Mouse (Mus musculus) testis, adult 2 months (tissue): ENCODE measurements around the gene Tex14. TPM values are rescaled to one million over a fixed set of nuclear protein-coding genes. Genes with fewer than 3 reads are reported as not detected.
"Not testable (repeated sequence)": the region's sequence is repeated elsewhere in the genome, so short reads cannot be mapped to it uniquely, and the experiment has no call there.

ENCODE experiments used
- H3K27ac ChIP-seq: fragments of 200-500 bp; 2 replicates; pipeline ENCODE4 v1.5.1; 2012; ENCODE audit warnings: low read depth, low read length; ENCODE audit not compliant: control insufficient read depth, insufficient read depth
- H3K27me3 ChIP-seq: fragments of 200-500 bp; 2 replicates; pipeline ENCODE4 v1.6.1; 2012; ENCODE audit warnings: mild to moderate bottlenecking, low read length, moderate library complexity; ENCODE audit not compliant: control insufficient read depth, insufficient read depth
- H3K36me3 ChIP-seq: fragments of 200-500 bp; 2 replicates; pipeline ENCODE4 v1.6.1; 2012; ENCODE audit warnings: mild to moderate bottlenecking, low read length; ENCODE audit not compliant: control insufficient read depth, insufficient read depth
- H3K4me1 ChIP-seq: fragments of 200-500 bp; 2 replicates; pipeline ENCODE4 v1.6.1; 2012; ENCODE audit warnings: low read length; ENCODE audit not compliant: control insufficient read depth, insufficient read depth
- H3K4me3 ChIP-seq: fragments of 200-500 bp; 2 replicates; pipeline ENCODE4 v1.5.1; 2012; ENCODE audit warnings: low read depth, mild to moderate bottlenecking, low read length, moderate library complexity, mixed read lengths; ENCODE audit not compliant: control insufficient read depth
- CTCF ChIP-seq: fragments of 200-500 bp; IDR thresholded peaks from 2 replicates; pipeline ENCODE4 v1.5.1; 2012; ENCODE audit warnings: low read depth, mild to moderate bottlenecking, inconsistent platforms, low read length, moderate library complexity; ENCODE audit not compliant: control insufficient read depth, insufficient read depth, insufficient replicate concordance
- POLR2A ChIP-seq: fragments of 200-500 bp; IDR thresholded peaks from 2 replicates; pipeline ENCODE4 v1.6.1; 2012; ENCODE audit warnings: low read depth, mild to moderate bottlenecking, inconsistent platforms, low read length, moderate library complexity; ENCODE audit not compliant: control insufficient read depth
- polyA plus RNA-seq: library from polyadenylated mRNA; depleted of rRNA; stranded (reverse); fragments of >200 nt; gene quantifications from 2 replicates; pipeline ENCODE4 v1.2.3, GENCODE M21; 2012

Gene Tex14
- polyA plus RNA-seq, 1 experiment: 28.4 TPM

GRCm38 (mm10) chr11:87436326-87437232, 31.7 kb downstream of the Tex14 start:
- H3K4me3 ChIP-seq: no peak overlapping the region
- H3K27me3 ChIP-seq: no peaks in the 10 kb centered on the region
- TF ChIP-seq POLR2A (no peak), CTCF (no peak)
- H3K27ac ChIP-seq: no peak overlapping the region; the same call in 1 of the 2 replicates
- no peaks in the 10 kb centered on the region for H3K4me1 ChIP-seq
- no peaks in the 10 kb centered on the region for H3K36me3 ChIP-seq

DNA sequence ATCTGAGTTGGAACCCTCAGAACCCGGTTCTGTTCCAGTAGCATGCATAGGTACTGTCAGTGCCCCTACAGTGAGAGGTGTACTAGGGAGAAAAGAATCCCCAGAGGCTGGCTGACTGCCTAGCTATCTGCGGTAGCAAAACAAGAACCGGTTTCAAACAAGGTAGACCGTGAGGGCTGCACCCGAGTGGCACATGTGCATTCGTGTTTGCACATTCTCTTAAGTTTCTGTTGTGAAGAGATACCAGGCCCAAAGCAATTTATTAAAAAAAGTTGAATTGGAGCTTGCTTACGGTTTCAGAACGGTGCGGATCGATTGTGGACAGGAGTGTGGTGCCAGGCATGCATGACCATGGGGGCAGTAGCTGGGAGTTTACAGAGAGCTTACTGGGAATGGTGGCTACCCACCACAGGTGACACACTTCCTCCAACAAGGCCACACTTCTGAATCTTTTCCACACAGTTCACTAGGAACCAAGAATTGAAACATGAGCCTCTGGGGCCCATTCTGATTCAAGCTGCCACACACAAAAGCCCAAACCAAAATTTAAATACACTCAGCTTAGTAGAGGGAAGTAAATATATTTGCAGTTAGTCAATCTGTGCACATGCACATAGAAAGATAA, 35.0 kb downstream of the Tex14 start:
- Histone ChIP-seq H3K4me3 (no peak overlapping the region), H3K4me1 (peaks cover 5% of the 10 kb centered on the region), H3K27me3 (no peaks in the 10 kb centered on the region), H3K36me3 (no peaks in the 10 kb centered on the region), H3K27ac (no peak overlapping the region)
- TF ChIP-seq POLR2A (no peak), CTCF (no peak)

GRCm38 (mm10) chr11:87442643-87443372, 37.9 kb downstream of the Tex14 start:
- H3K27me3 ChIP-seq, H3K4me1 ChIP-seq, H3K36me3 ChIP-seq: not testable (repeated sequence)
- peak overlapping the region; percentile 84 for H3K4me3 ChIP-seq
- 0 out of 2 replicates have a peak, but pooled peaks have one; percentile 53 for TF ChIP-seq POLR2A
- peak overlapping the region; percentile 80 for H3K27ac ChIP-seq

- Histone ChIP-seq H3K4me1 (peaks cover 11% of the 10 kb centered on the region), H3K4me3 (peak overlapping the region; percentile 67), H3K27ac (peak overlapping the region; percentile 78; the same call in 1 of the 2 replicates), H3K36me3 (no peaks in the 10 kb centered on the region), H3K27me3 (no peaks in the 10 kb centered on the region)
- no peak for TF ChIP-seq CTCF
- no peak for TF ChIP-seq POLR2A
Observed at GRCm38 (mm10) chr11:87443373-87443883, 38.6 kb downstream of the Tex14 start.

DNA sequence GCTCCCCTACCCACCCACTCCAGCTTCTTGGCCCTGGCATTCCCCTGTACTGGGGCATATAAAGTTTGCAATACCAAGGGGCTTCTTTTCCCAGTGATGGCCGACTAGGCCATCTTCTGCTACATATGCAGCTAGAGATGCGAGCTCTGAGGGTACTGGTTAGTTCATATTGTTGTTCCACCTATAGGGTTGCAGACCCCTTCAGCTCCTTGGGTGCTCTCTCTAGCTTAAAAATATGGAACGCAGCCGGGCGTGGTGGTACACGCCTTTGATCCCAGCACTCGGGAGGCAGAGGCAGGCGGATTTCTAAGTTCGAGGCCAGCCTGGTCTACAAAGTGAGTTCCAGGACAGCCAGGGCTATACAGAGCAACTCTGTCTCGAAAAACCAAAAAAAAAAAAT, 39.2 kb downstream of the Tex14 start:
- H3K4me3 ChIP-seq, H3K27me3 ChIP-seq, H3K27ac ChIP-seq, H3K36me3 ChIP-seq: not testable (repeated sequence)
- H3K4me1 ChIP-seq: peaks cover 11% of the 10 kb centered on the region

GRCm38 (mm10) chr11:87444735-87445428, 40.0 kb downstream of the Tex14 start:
- Histone ChIP-seq H3K4me3 (peak overlapping the region; percentile 65), H3K4me1 (peaks cover 11% of the 10 kb centered on the region), H3K36me3 (no peaks in the 10 kb centered on the region), H3K27me3 (no peaks in the 10 kb centered on the region), H3K27ac (0 out of 2 replicates have a peak overlapping the region, but pooled peaks have one; percentile 21)
- TF ChIP-seq POLR2A (no peak), CTCF (no peak)

DNA sequence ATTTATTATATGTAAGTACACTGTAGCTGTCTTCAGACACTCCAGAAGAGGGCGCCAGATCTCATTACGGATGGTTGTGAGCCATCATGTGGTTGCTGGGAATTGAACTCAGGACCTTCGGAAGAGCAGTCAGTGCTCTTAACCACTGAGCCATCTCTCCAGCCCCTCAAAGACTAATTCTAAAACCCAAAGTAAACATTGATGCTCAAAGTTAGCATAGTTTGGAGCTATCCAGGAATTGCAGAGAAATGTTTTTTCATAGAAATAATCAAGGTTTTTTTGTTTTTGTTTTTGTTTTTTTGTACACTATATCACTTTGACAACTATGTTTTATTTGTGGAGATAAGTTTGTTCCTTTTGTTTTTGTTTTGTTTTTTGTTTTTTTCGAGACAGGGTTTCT, 40.7 kb downstream of the Tex14 start:
- H3K4me3 ChIP-seq, H3K27me3 ChIP-seq, H3K36me3 ChIP-seq, H3K27ac ChIP-seq: not testable (repeated sequence)
- peaks cover 11% of the 10 kb centered on the region for H3K4me1 ChIP-seq
